Mouse (Mus musculus) forebrain, embryonic 16.5 days (tissue): ENCODE results near the gene Myh15. TPM values are rescaled to one million over a fixed set of nuclear protein-coding genes. Genes with fewer than 3 reads are reported as not detected.
"Not testable (repeated sequence)": the region's sequence is repeated elsewhere in the genome, so short reads cannot be mapped to it uniquely, and the experiment has no call there.

Experiments used
- ATAC-seq: fragments of 200-750 bp; cut with Nextera tagmentation; 2 replicates; pipeline ENCODE4 v1.8.0; 2017; ENCODE audit warnings: mild to moderate bottlenecking, moderate library complexity
- H3K27ac ChIP-seq: fragments of 300-500 bp; sonication (generic); 2 replicates; pipeline ENCODE4 v1.5.1; 2014; ENCODE audit warnings: low read length, control low read depth
- H3K27me3 ChIP-seq: fragments of 300-500 bp; sonication (generic); replicated peaks from 2 replicates; pipeline ENCODE4 v1.6.1; 2014; ENCODE audit warnings: low read length; ENCODE audit not compliant: control insufficient read depth, insufficient read depth
- H3K36me3 ChIP-seq: fragments of 300-500 bp; sonication (generic); 2 replicates; pipeline ENCODE4 v1.6.1; 2014; ENCODE audit not compliant: control insufficient read depth, insufficient read depth
- H3K4me1 ChIP-seq: fragments of 300-500 bp; sonication (generic); replicated peaks from 2 replicates; pipeline ENCODE4 v1.6.1; 2014; ENCODE audit warnings: low read length; ENCODE audit not compliant: control insufficient read depth, insufficient read depth
- H3K4me2 ChIP-seq: fragments of 300-500 bp; sonication (generic); 2 replicates; pipeline ENCODE4 v1.6.1; 2014; ENCODE audit warnings: mild to moderate bottlenecking, low read length, control low read depth
- H3K4me3 ChIP-seq: fragments of 300-500 bp; sonication (generic); replicated peaks from 2 replicates; pipeline ENCODE4 v1.5.1; 2014; ENCODE audit warnings: mild to moderate bottlenecking, low read length, control low read depth
- H3K9ac ChIP-seq: fragments of 300-500 bp; sonication (generic); replicated peaks from 2 replicates; pipeline ENCODE4 v1.6.1; 2014; ENCODE audit warnings: low read depth, low read length, control low read depth
- H3K9me3 ChIP-seq: fragments of 300-500 bp; sonication (generic); 2 replicates; pipeline ENCODE4 v1.6.1; 2016; ENCODE audit warnings: low read length; ENCODE audit not compliant: control insufficient read depth
- WGBS: fragments of 180-500 bp; shearing (Covaris S2); extraction: QIAGEN DNeasy Blood & Tissue Kit; methylation state at CpG from one replicate; pipeline ENCODE4 v1.1.7; 2014; 5-methylcytosine and 5-hydroxymethylcytosine counted together
- polyA plus RNA-seq: library from polyadenylated mRNA; unstranded; fragments of >200 nt; fragmentation: Nextera tagmentation; extraction: Ambion mirVana; gene quantifications from 2 replicates; pipeline ENCODE4 v1.2.1, GENCODE M21; 2015

Myh15 gene
- polyA plus RNA-seq, 1 experiment from 2014 or later: 0.05 TPM

GRCm38 (mm10) chr16:49197951-49198350 is 140.7 kb downstream of the Myh15 start:
- Histone ChIP-seq H3K36me3 (no peaks in the 10 kb centered on the region), H3K4me2 (no peak overlapping the region), H3K27ac (no peak overlapping the region), H3K9me3 (no peaks in the 10 kb centered on the region), H3K4me3 (no peak overlapping the region), H3K9ac (no peak overlapping the region), H3K27me3 (no peaks in the 10 kb centered on the region), H3K4me1 (no peaks in the 10 kb centered on the region)
- 30% methylated on average over 3 of the region's 3 CpGs for WGBS
- no peak for ATAC-seq

GRCm38 (mm10) chr16:49223733-49224132 is 166.4 kb downstream of the Myh15 start:
- H3K9me3 ChIP-seq: no peaks in the 10 kb centered on the region
- no peak overlapping the region for H3K9ac ChIP-seq
- H3K4me2 ChIP-seq: no peak overlapping the region
- no peaks in the 10 kb centered on the region for H3K36me3 ChIP-seq
- no peak for ATAC-seq
- H3K27ac ChIP-seq: no peak overlapping the region
- H3K27me3 ChIP-seq: no peaks in the 10 kb centered on the region
- no peaks in the 10 kb centered on the region for H3K4me1 ChIP-seq
- H3K4me3 ChIP-seq: no peak overlapping the region
- 78% methylated on average over 8 of the region's 8 CpGs for WGBS

GRCm38 (mm10) chr16:49243517-49243916 is 186.2 kb downstream of the Myh15 start:
- H3K36me3 ChIP-seq, ATAC-seq, H3K4me2 ChIP-seq, H3K27me3 ChIP-seq, H3K4me1 ChIP-seq, H3K9ac ChIP-seq, H3K9me3 ChIP-seq, H3K27ac ChIP-seq, H3K4me3 ChIP-seq: not testable (repeated sequence)
- 90% methylated on average over 1 of the region's 1 CpGs for WGBS

Other genes starting within 250 kb of the Myh15 start
- gene Retnlb, start 240.6 kb upstream of the Myh15 start, polyA plus RNA-seq: not detected in 2 replicates
- gene Retnla, start 214.9 kb upstream of the Myh15 start, polyA plus RNA-seq: not detected in 2 replicates
- not detected in 2 replicates for gene Retnlg, start 184.9 kb upstream of the Myh15 start, polyA plus RNA-seq
- gene Dzip3, start 63.3 kb upstream of the Myh15 start, polyA plus RNA-seq: 56.1 and 58.0 TPM in 2 replicates
- gene Cip2a, start 63.3 kb upstream of the Myh15 start, polyA plus RNA-seq: 13.9 and 18.0 TPM in 2 replicates